Mouse (Mus musculus) cerebellum, adult (tissue): ENCODE results near the gene Brinp3.

Experiments
- ATAC-seq: cut with Nextera tagmentation; 2 replicates; pipeline ENCODE4 v1.9.2; 2017; ENCODE audit warnings: mild to moderate bottlenecking, moderate library complexity, mixed read lengths; ENCODE audit not compliant: insufficient number of reproducible peaks, low FRiP score, low TSS enrichment

Gene Brinp3

GRCm38 (mm10) chr1:146494681-146495331 lies at the start of gene Brinp3:
Gene Brinp3 (plus strand): TSS chr1:146494760.
- ATAC-seq: peak; percentile 21

- ATAC-seq: no peak
Observed at GRCm38 (mm10) chr1:146494221-146494620, 339 bp upstream of the Brinp3 start.

GRCm38 (mm10) chr1:146495386-146495785 lies 826 bp downstream of the Brinp3 start:
- peak; percentile 27; the same call in 1 of the 2 replicates for ATAC-seq

- ATAC-seq: peak; percentile 79
Observed at GRCm38 (mm10) chr1:146497381-146498081, 3.0 kb downstream of the Brinp3 start.

- ATAC-seq: peak; percentile 22; the same call in 1 of the 2 replicates
Observed at GRCm38 (mm10) chr1:146498085-146498779, 3.7 kb downstream of the Brinp3 start.

- no peak for ATAC-seq
Observed at GRCm38 (mm10) chr1:146498780-146499114, 4.2 kb downstream of the Brinp3 start.

- no peak for ATAC-seq
Observed at GRCm38 (mm10) chr1:146515377-146515776, 20.8 kb downstream of the Brinp3 start.

GRCm38 (mm10) chr1:146523727-146524573 lies 29.4 kb downstream of the Brinp3 start:
- peak; percentile 76 for ATAC-seq

GRCm38 (mm10) chr1:146528572-146528971 lies 34.0 kb downstream of the Brinp3 start:
- ATAC-seq: no peak

- no peak for ATAC-seq
Observed at GRCm38 (mm10) chr1:146546847-146547428, 52.4 kb downstream of the Brinp3 start.

- no peak for ATAC-seq
Observed at GRCm38 (mm10) chr1:146556982-146557381, 62.4 kb downstream of the Brinp3 start.

- ATAC-seq: no peak
Observed at GRCm38 (mm10) chr1:146562144-146562543, 67.6 kb downstream of the Brinp3 start.

- no peak for ATAC-seq
Observed at GRCm38 (mm10) chr1:146584181-146584580, 89.6 kb downstream of the Brinp3 start.

- no peak for ATAC-seq
Observed at GRCm38 (mm10) chr1:146632895-146633294, 138.3 kb downstream of the Brinp3 start.

GRCm38 (mm10) chr1:146657214-146657613 lies 162.7 kb downstream of the Brinp3 start:
- peak; percentile 45; the same call in 1 of the 2 replicates for ATAC-seq

- ATAC-seq: no peak
Observed at GRCm38 (mm10) chr1:146700724-146701123, 206.2 kb downstream of the Brinp3 start.

- no peak for ATAC-seq
Observed at GRCm38 (mm10) chr1:146719556-146719955, 225.0 kb downstream of the Brinp3 start.

- ATAC-seq: peak; percentile 66
Observed at GRCm38 (mm10) chr1:146724784-146725513, 230.4 kb downstream of the Brinp3 start.

GRCm38 (mm10) chr1:146751066-146751465 lies 256.5 kb downstream of the Brinp3 start:
- ATAC-seq: no peak
